Mouse (Mus musculus): ENCODE measurements around the gene Olfr1089.

GRCm38 (mm10) chr2:86761050-86761449 lies 27.5 kb upstream of the Olfr1089 start:
- TF ChIP-seq CTCF (conservative IDR thresholded peaks at IDR 0.05; ENCODE audit: low read length) (no peak), POU5F1 (IDR thresholded peaks at IDR 0.05; ENCODE audit: borderline replicate concordance, low read length) (no peak)

Data from E14TG2a.4 (cell line).